Mouse (Mus musculus): ENCODE measurements around the gene Kat7.

DNA sequence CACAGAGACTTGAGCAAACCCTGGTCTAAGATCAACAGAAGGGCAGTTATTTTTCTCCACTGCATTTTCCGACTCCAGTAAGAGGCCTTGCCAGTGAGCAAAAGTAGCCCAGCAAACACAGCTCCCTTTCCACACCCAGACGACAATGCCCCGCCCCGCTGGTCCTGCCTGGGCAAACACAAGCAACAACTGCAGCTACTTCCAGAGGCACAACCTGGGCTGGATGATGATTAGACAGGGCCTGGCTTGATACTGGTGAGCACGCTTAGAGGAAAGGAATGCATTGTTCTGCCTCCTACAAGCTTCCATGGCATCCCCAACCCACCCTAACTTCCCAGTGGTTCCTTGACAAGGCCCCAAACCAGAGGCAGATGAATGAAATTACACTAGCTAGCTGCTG is 36.4 kb downstream of the Kat7 start:
- TF ChIP-seq POLR2A (IDR thresholded peaks at IDR 0.05; ENCODE audit: extremely low read depth, insufficient read depth, low read length): no peak
- no peak for TF ChIP-seq CTCF (IDR thresholded peaks at IDR 0.05; ENCODE audit: extremely low read depth, insufficient read depth, low read length)
